Mouse (Mus musculus): ENCODE measurements around the gene Usp36. TPM values are rescaled to one million over a fixed set of nuclear protein-coding genes. Genes with fewer than 3 reads are reported as not detected.

The Usp36 gene
- polyA plus RNA-seq, 1 experiment from 2014 or later: 18.1 TPM

DNA sequence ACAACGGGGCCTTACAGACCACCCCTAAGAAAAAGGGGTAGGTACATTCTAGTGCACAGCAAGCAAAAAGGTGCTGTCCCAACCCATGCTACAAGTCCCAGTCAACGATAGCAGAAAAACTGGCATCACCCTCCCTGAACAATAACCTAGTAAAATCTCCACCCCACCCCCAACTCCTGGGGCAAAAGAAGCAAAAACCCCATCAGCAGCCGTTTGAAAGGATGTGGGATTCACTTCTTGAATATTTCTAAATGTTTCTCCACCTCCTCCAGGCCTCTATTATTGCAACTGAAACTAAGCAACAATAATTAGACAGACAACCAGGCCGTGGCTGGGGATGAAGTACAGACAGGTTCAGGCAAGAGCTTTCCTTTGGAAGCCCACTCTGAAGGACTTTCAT is 49.7 kb downstream of the Usp36 start:
- DNase-seq (ENCODE audit: low spot score) (no peak), ATAC-seq (replicated peaks; ENCODE audit: low FRiP score, low TSS enrichment, low read depth) (no peak)
- Histone ChIP-seq H3K4me1 (replicated peaks; ENCODE audit: control insufficient read depth, insufficient read depth, low read length) (peaks cover 35% of the 10 kb centered on the region), H3K4me2 (ENCODE audit: low read length) (no peak overlapping the region), H3K4me3 (ENCODE audit: low read depth, low read length) (no peak overlapping the region), H3K27me3 (replicated peaks; ENCODE audit: control insufficient read depth, insufficient read depth, low read length) (no peaks in the 10 kb centered on the region), H3K9me3 (ENCODE audit: control insufficient read depth, low read length) (no peaks in the 10 kb centered on the region), H3K27ac (ENCODE audit: low read depth) (no peak overlapping the region), H3K36me3 (ENCODE audit: control insufficient read depth, insufficient read depth, low read length) (no peaks in the 10 kb centered on the region), H3K9ac (ENCODE audit: low read length) (no peak overlapping the region)
- WGBS: 73% methylated on average over 4 of the region's 4 CpGs

DNA sequence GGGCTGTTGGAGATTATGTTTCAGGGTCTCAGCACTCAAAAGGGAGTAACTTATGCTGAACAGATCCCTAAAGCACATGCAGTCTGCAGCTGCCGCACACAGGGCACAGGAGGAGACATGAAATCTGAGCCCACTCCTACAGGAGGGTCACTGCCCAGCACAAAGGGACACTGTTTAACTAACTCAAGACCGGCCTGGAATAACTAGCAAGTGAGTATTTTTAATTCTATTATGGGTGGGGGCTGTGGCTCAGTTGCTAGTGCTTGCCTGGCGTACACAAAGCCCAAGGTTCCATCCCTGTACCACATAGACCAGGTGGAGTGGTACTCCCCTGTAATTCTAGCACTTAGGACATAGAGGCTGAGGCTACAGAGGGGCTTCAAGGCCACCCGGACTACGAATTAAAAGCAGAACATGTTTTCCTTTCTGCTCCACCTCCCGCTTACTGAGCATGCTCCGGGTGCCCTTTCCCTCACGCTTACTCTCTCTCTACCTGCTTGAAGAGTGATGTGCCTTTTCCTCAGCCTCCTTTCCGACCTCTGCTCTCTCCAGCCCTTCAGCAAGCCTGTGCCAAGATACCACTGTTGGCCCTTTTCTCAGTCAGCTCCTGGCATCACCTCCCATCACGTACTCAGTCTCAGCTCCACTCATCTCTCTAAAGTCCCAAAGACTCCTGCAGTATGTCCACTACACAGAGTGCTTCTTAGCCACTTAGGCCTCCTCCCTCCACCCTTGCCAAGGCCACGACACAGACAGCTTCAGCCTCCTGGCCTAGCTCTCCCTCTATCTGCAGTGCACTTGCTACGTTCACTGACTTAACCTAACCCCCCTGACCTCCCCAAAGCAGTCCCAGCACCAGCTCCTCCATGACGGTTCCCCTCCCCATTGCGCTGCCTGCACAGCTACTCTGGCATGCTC is 50.5 kb downstream of the Usp36 start:
- peak; percentile 42; the same call in 1 of the 2 replicates for ATAC-seq (replicated peaks; ENCODE audit: low FRiP score, low TSS enrichment, low read depth)
- H3K9me3 ChIP-seq (ENCODE audit: control insufficient read depth, low read length): no peaks in the 10 kb centered on the region
- no peaks in the 10 kb centered on the region for H3K27me3 ChIP-seq (replicated peaks; ENCODE audit: control insufficient read depth, insufficient read depth, low read length)
- no peak overlapping the region for H3K4me3 ChIP-seq (ENCODE audit: low read depth, low read length)
- 44% methylated on average over 14 of the region's 14 CpGs for WGBS
- H3K4me2 ChIP-seq (ENCODE audit: low read length): no peak overlapping the region
- peaks cover 35% of the 10 kb centered on the region for H3K4me1 ChIP-seq (replicated peaks; ENCODE audit: control insufficient read depth, insufficient read depth, low read length)
- DNase-seq (ENCODE audit: low spot score): no peak
- no peak overlapping the region for H3K9ac ChIP-seq (ENCODE audit: low read length)
- H3K36me3 ChIP-seq (ENCODE audit: control insufficient read depth, insufficient read depth, low read length): no peaks in the 10 kb centered on the region
- H3K27ac ChIP-seq (ENCODE audit: low read depth): peak overlapping the region; percentile 34

GRCm38 (mm10) chr11:118236520-118237190 is 53.4 kb downstream of the Usp36 start:
- Histone ChIP-seq H3K4me3 (ENCODE audit: low read depth, low read length) (no peak overlapping the region), H3K9ac (ENCODE audit: low read length) (no peak overlapping the region), H3K4me2 (ENCODE audit: low read length) (no peak overlapping the region), H3K27me3 (replicated peaks; ENCODE audit: control insufficient read depth, insufficient read depth, low read length) (no peaks in the 10 kb centered on the region), H3K9me3 (ENCODE audit: control insufficient read depth, low read length) (no peaks in the 10 kb centered on the region), H3K36me3 (ENCODE audit: control insufficient read depth, insufficient read depth, low read length) (no peaks in the 10 kb centered on the region), H3K27ac (ENCODE audit: low read depth) (peak overlapping the region; percentile 57), H3K4me1 (replicated peaks; ENCODE audit: control insufficient read depth, insufficient read depth, low read length) (peaks cover 43% of the 10 kb centered on the region)
- no peak for ATAC-seq (replicated peaks; ENCODE audit: low FRiP score, low TSS enrichment, low read depth)
- WGBS: 39% methylated on average over 6 of the region's 6 CpGs
- DNase-seq (ENCODE audit: low spot score): no peak

DNA sequence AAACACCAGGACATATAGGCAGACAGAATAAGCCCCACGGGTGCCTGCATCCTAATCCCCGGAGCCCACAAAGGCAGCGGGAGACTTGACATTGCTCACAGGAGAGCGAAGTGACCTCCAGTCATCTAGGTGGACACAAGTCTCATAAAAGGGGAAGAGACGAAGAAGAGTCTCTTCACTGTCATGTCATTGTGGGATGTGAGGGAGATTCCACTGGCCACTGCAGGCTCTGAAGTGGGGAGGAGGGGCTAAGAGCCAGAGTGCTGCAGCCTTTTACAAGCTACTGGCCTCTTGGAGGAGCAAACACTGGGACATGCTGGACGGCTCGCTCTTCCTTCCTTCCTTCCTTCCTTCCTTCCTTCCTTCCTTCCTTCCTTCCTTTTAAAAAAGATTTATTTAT is 55.1 kb downstream of the Usp36 start:
- H3K4me3 ChIP-seq (ENCODE audit: low read depth, low read length): no peak overlapping the region
- H3K36me3 ChIP-seq (ENCODE audit: control insufficient read depth, insufficient read depth, low read length): no peaks in the 10 kb centered on the region
- no peak overlapping the region for H3K9ac ChIP-seq (ENCODE audit: low read length)
- H3K27ac ChIP-seq (ENCODE audit: low read depth): no peak overlapping the region
- ATAC-seq (replicated peaks; ENCODE audit: low FRiP score, low TSS enrichment, low read depth) (no peak), DNase-seq (ENCODE audit: low spot score) (no peak)
- 76% methylated on average over 7 of the region's 7 CpGs for WGBS
- no peaks in the 10 kb centered on the region for H3K9me3 ChIP-seq (ENCODE audit: control insufficient read depth, low read length)
- H3K27me3 ChIP-seq (replicated peaks; ENCODE audit: control insufficient read depth, insufficient read depth, low read length): no peaks in the 10 kb centered on the region
- H3K4me1 ChIP-seq (replicated peaks; ENCODE audit: control insufficient read depth, insufficient read depth, low read length): peaks cover 34% of the 10 kb centered on the region
- H3K4me2 ChIP-seq (ENCODE audit: low read length): no peak overlapping the region

DNA sequence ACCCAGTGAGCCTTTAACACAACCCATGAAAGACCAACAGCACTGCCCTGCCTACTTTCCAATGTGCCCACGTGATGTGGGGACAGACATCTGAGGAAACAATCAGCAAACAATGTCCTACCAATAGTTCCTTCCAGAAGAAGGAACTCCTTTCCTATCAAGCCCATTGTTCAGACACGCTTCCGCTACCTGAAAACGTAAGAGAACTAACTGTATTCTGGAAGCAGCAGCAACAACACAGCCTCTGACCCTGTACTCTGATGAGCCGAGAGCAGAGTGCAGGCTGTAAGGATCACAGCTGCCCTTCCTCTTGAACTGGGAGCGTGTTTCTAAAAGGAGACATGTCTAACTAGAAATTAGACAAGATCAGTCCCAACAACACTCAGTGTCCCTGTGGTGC is 55.5 kb downstream of the Usp36 start:
- DNase-seq (ENCODE audit: low spot score): no peak
- WGBS: 79% methylated on average over 6 of the region's 6 CpGs
- H3K4me1 ChIP-seq (replicated peaks; ENCODE audit: control insufficient read depth, insufficient read depth, low read length): peaks cover 30% of the 10 kb centered on the region
- no peak overlapping the region for H3K9ac ChIP-seq (ENCODE audit: low read length)
- H3K4me3 ChIP-seq (ENCODE audit: low read depth, low read length): no peak overlapping the region
- no peak for ATAC-seq (replicated peaks; ENCODE audit: low FRiP score, low TSS enrichment, low read depth)
- no peaks in the 10 kb centered on the region for H3K9me3 ChIP-seq (ENCODE audit: control insufficient read depth, low read length)
- H3K27ac ChIP-seq (ENCODE audit: low read depth): no peak overlapping the region
- no peak overlapping the region for H3K4me2 ChIP-seq (ENCODE audit: low read length)
- no peaks in the 10 kb centered on the region for H3K27me3 ChIP-seq (replicated peaks; ENCODE audit: control insufficient read depth, insufficient read depth, low read length)
- H3K36me3 ChIP-seq (ENCODE audit: control insufficient read depth, insufficient read depth, low read length): no peaks in the 10 kb centered on the region

DNA sequence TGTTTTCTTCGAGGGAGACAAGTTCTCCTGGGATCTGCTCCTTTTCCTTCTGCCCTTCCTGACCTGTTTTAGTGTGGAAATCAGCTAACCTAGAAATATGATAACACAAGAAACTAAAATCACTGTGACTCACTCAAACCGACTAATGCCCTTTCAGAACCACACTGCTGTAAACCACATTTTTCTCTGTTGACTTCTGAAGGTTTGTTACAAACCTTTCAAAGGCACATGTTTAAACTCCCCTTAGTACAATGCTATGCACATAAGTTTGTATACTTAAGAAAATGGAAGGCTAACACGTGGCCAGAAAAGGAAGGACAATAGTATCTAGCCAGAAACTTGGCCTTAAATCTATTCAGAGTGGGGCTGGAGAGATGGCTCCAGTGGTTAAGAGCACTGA is 56.1 kb downstream of the Usp36 start:
- Histone ChIP-seq H3K27ac (ENCODE audit: low read depth) (no peak overlapping the region), H3K4me1 (replicated peaks; ENCODE audit: control insufficient read depth, insufficient read depth, low read length) (peaks cover 24% of the 10 kb centered on the region), H3K27me3 (replicated peaks; ENCODE audit: control insufficient read depth, insufficient read depth, low read length) (no peaks in the 10 kb centered on the region), H3K4me2 (ENCODE audit: low read length) (no peak overlapping the region), H3K9me3 (ENCODE audit: control insufficient read depth, low read length) (no peaks in the 10 kb centered on the region), H3K9ac (ENCODE audit: low read length) (no peak overlapping the region), H3K4me3 (ENCODE audit: low read depth, low read length) (no peak overlapping the region), H3K36me3 (ENCODE audit: control insufficient read depth, insufficient read depth, low read length) (no peaks in the 10 kb centered on the region)
- 50% methylated on average over 3 of the region's 3 CpGs for WGBS
- DNase-seq (ENCODE audit: low spot score) (no peak), ATAC-seq (replicated peaks; ENCODE audit: low FRiP score, low TSS enrichment, low read depth) (no peak)

DNA sequence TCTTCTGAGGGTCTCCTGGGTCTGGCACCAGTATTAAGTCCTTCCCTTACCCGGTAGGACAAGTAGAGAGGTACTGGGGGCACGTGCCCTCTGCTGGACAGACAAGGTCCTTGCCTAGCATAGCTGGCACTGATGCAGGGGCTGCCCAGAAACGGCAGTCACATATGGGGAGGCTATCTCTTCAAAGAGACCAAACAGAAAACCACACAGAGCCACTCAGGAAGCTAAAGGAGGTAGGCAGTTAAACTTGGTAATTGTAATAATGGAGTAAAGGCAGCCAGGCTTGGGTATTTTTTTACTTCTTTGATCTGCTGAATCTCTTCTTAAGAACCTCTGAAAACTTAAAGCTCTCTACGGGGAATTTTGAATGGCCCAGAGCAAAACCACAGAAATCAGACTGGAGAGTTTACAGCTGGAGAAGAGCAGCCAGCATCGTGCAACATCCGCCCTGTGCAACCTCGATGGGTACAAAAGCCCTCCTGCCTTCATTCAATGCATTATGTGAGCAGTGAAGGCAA is 57.7 kb downstream of the Usp36 start:
- no peak overlapping the region for H3K4me2 ChIP-seq (ENCODE audit: low read length)
- WGBS: 48% methylated on average over 7 of the region's 7 CpGs
- H3K27me3 ChIP-seq (replicated peaks; ENCODE audit: control insufficient read depth, insufficient read depth, low read length): no peaks in the 10 kb centered on the region
- H3K9ac ChIP-seq (ENCODE audit: low read length): no peak overlapping the region
- H3K36me3 ChIP-seq (ENCODE audit: control insufficient read depth, insufficient read depth, low read length): no peaks in the 10 kb centered on the region
- no peak for DNase-seq (ENCODE audit: low spot score)
- ATAC-seq (replicated peaks; ENCODE audit: low FRiP score, low TSS enrichment, low read depth): no peak
- no peak overlapping the region for H3K4me3 ChIP-seq (ENCODE audit: low read depth, low read length)
- H3K4me1 ChIP-seq (replicated peaks; ENCODE audit: control insufficient read depth, insufficient read depth, low read length): peaks cover 19% of the 10 kb centered on the region
- no peaks in the 10 kb centered on the region for H3K9me3 ChIP-seq (ENCODE audit: control insufficient read depth, low read length)
- no peak overlapping the region for H3K27ac ChIP-seq (ENCODE audit: low read depth)

DNA sequence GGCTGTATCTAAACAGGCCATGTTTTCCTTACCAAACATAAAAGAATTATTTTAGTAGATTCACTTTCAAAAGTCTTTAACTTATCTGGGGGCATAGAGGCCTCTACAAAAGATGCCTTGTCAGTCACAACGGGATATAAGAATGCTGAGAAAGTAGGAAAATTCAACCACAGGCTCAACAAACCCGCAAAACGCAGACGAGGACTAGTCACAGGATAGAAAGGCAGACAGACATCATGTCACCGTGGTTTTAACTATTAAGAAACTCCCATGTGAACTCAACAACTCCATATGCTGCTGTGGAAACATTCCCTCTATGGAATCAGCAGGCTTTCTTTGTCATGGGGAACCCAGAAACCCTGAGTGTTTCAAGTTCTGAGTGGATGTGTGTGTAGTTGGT is 60.1 kb downstream of the Usp36 start:
- WGBS: 93% methylated on average over 5 of the region's 5 CpGs
- no peaks in the 10 kb centered on the region for H3K27me3 ChIP-seq (replicated peaks; ENCODE audit: control insufficient read depth, insufficient read depth, low read length)

More for the DNA sequence above, 60.1 kb downstream of the Usp36 start:
- H3K36me3 ChIP-seq (ENCODE audit: control insufficient read depth, insufficient read depth, low read length): no peaks in the 10 kb centered on the region
- H3K4me1 ChIP-seq (replicated peaks; ENCODE audit: control insufficient read depth, insufficient read depth, low read length): 0 out of 2 replicates have a peak, but pooled peaks cover 8% of the 10 kb centered on the region
- no peak overlapping the region for H3K4me2 ChIP-seq (ENCODE audit: low read length)
- no peak overlapping the region for H3K4me3 ChIP-seq (ENCODE audit: low read depth, low read length)
- no peak for DNase-seq (ENCODE audit: low spot score)
- no peaks in the 10 kb centered on the region for H3K9me3 ChIP-seq (ENCODE audit: control insufficient read depth, low read length)
- ATAC-seq (replicated peaks; ENCODE audit: low FRiP score, low TSS enrichment, low read depth): no peak
- no peak overlapping the region for H3K27ac ChIP-seq (ENCODE audit: low read depth)
- no peak overlapping the region for H3K9ac ChIP-seq (ENCODE audit: low read length)

Data from intestine, embryonic 14.5 days (tissue).